Mouse (Mus musculus): ENCODE data around the gene Gm21992.

DNA sequence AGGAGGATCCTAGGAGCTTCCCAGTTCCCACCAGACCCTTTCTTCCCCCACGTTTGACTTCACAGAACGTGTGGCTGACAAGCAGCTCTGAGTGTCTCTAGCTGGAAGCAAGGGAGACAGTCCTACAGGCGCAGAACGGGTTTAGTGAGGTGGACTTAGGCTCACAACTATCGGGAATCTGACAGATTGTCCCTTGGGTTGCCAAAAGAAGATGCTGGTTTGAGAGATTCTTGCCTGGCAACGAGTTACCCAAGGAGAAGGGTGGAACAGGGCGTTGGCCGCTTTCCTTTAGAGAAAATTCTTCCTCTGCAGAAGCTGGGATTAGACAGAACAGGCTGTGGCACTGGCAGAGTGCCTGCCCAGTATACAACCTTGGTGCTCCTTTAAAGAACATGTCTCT lies 112.6 kb downstream of the Gm21992 start:
- no peak for TF ChIP-seq POLR2A (IDR thresholded peaks at IDR 0.05; ENCODE audit: insufficient read depth, low read length)
- no peak for TF ChIP-seq CTCF (IDR thresholded peaks at IDR 0.05; ENCODE audit: low read depth, low read length)

All from ES-Bruce4 (cell line).